Mouse (Mus musculus): Measurements from ENCODE around the gene Ank2.

DNA sequence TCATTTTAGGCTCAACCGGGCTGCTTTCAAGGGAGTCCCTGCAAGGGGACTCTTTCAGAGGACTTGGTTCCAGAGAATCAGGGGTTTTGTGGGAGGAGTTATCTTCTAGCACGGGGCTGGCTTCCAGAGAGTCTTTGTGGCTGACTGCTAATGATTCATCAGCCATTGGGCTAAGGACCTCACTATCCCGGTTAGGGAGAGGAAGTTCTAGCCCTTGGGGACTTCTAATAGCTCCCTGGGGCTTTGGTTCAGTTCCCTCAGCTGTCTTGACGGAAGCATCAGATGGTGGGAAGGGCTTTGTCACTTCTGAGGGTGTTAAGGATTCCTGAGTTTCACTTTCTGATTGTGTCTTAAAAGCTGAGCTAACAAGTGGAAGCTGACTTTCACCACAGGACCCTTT is 554.3 kb downstream of the Ank2 start:
- no peak for TF ChIP-seq CTCF (IDR thresholded peaks at IDR 0.05; ENCODE audit: low read depth, low read length)
- no peak for TF ChIP-seq POLR2A (IDR thresholded peaks at IDR 0.05; ENCODE audit: borderline replicate concordance, low read depth, low read length)
